Mouse (Mus musculus): ENCODE results near the gene Slc35e1.
A peak's percentile ranks its signal among the peaks of the same experiment; 100 is the strongest.

Gene Slc35e1

DNA sequence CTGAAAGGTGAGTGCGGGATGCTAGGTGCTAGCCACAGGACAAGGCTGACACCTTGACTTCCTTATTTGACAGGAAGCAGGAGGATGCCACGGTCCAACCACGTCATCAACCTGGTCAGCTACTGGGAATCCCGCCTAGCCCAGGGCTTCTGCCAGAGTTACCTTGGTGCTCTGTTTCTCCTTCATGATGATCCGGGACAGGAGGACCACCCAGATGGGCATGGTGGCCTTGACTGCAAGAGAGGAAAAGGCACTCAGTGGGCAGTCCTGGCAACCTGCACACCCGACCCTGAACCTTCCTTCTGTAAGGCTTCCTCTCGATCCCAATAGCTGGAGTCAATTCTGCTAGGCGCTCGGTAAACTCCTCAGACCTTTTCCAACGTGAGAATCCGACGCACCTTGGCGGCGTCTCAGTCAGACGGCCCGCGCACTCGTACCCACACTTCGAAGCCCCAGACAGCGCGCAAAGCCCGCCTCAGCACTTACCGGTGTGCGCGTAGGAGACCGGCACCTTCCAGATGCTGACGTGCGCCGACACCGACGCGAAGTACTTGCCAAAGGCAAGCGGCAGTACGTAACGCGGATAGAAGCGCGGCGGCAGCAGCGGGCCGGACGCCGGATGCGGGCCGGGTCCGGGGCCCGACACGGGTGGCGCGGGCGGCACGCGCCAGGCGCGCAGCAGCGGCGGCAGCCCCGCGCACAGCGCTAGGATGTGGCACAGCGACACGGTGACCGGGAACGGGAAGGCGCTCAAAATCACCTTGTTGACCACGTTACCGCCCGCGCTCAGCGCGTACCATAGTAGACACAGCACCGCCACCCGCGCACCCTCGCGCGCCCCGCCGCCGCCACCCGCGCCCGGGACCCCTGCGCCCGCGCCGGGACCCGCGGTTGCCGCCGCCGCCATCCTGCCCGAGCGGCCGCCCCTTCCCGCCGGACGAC lies at the start of gene Slc35e1:
Gene Slc35e1 (minus strand): TSS at position 935 of the 942 bp plus-strand sequence.
- DNase-seq = peak; percentile 48 to 58

GRCm38 (mm10) chr8:72539234-72539633 lies 46.8 kb upstream of the Slc35e1 start:
- DNase-seq = peak in 1 of 2 experiments; percentile 13

DNA sequence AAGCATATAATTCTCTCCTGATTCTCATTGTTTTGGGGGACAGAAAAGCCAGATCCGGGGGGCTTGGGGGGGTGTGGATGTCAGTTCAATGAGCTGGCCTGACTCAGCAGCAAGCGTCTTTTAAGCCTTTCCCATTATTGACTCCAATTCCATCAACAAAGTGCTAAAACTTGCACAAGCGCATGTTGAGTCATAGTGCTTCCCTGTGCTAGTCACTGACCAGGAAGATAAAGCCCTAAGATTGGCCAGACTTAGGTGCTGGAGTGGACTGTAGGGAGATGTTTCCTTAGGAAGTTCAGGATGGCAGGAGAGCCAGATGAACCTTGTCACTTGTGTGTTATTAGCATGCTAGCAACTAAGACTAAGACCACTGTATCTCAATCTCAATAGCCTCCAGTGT lies 42.5 kb upstream of the Slc35e1 start:
- no peak for DNase-seq

- DNase-seq = no peak
Observed at GRCm38 (mm10) chr8:72532103-72532502, 39.7 kb upstream of the Slc35e1 start.

DNA sequence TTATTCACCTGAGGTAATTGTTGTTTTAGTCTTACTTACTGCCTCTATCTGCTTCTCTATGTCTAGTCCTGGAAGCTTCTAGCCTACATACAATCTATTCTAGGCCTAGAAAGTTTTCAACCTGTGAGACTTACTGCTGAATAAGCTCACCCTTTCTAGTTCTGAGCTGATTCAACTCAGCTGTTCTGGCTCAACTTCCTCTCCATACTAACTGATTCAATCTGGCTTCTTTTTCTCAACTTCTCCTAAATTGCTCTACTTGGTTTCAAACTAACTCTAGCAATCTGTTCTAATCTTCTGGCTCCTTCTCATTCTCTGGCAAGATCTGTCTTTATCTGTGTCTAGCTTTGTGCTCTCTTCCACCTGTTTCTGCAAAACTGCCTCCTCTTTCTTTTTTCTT lies 29.5 kb upstream of the Slc35e1 start:
- no peak for DNase-seq

GRCm38 (mm10) chr8:72517421-72517988 lies 25.1 kb upstream of the Slc35e1 start:
- no peak for DNase-seq

GRCm38 (mm10) chr8:72513158-72513557 lies 20.7 kb upstream of the Slc35e1 start:
- no peak for DNase-seq

- no peak for DNase-seq
Observed at GRCm38 (mm10) chr8:72512648-72513047, 20.2 kb upstream of the Slc35e1 start.

DNA sequence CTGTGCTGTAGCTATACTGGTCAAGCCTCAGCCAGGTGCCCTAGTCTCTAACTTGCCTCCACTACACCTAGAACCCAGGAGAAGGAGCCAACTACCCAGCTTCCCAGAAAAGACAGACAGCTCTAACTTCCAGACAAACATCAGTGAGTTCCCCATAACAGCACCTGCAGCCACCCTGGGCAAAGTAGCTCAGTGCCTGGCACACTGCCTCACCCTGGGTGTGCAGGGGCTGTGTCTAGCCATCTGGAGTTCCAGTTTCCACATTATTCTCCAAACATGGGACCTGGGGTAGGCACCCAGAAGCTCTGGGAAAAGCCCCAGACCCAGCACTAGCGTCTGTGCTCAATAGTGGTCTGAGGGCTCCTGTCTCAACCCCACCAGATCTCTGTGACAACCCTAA lies 15.1 kb upstream of the Slc35e1 start:
- no peak for DNase-seq

- no peak for DNase-seq
Observed at GRCm38 (mm10) chr8:72504637-72505314, 12.4 kb upstream of the Slc35e1 start.

DNA sequence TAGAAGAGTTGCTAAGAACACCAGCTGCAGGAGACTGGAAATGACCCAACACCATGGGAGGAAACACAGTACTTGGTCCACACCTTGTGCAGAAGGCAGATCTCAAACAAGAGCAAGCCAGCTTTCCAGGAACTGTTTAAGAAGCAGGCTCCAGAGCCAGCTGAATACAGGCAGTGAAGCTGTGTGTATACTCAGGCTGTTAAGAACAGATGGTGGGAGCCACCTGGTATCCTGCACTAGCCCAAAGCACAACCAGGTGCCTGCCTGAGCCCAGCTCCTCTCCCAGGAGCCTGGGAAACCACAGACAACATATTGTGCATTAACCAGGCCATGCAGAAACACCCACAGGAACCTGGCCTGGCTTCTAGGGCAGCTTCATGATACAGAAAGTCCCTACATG lies 11.7 kb upstream of the Slc35e1 start:
- no peak for DNase-seq

- DNase-seq = no peak
Observed at GRCm38 (mm10) chr8:72500521-72500931, 8.1 kb upstream of the Slc35e1 start.

DNA sequence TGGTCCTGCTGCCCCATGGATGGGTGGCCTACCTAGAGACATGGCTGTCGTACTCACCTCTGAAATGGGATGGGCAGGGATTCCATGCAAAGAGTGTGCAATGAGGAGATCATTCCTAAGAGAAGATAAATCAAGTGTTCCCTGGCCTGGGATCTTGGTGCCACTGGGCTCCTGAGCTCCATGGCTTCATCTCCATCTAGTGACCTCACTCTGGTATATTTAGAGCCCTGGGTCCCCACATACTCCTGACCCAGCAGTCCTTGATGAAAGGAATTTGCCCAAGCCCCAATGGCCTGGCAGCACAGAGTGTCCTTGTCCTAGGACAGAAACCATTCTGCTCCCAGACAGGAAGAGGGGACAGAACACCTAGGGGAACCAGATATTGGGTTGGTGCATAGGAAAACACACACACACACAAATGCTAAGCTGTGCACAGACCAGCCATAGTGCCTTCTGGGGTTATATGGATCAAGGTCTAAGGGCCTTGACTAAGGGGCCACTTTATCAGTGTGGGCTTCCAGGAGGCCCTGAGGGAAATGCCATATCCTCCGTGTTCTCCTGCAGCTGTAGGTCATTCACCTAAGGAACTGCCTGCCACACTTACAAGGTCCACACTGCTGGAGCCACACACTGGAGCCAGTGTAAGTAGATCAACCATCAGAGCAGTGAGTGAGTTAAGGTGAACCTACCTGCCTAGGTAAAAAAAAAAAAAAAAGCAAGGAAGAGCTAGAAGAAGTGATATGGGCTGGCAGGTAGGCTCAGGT lies 7.3 kb upstream of the Slc35e1 start:
- DNase-seq = no peak

DNA sequence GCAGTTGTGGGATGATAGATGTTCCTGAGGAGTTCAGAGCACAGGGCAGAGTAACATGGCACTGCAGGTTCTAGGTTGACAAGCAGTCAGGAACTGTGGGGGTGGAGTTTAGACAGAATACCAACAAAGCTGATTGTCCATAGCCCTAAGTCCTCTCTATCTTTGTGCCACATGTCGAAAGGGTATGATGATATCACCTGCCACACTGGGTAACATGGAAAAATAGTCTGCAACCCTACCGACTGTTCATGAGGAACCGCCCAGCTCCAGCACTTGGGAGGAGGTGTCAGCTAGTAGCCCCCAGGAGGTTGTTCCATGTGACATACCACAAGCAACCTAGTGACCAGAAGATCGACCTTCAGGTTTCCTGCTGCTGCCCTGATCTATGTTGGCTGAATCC lies 6.1 kb upstream of the Slc35e1 start:
- no peak for DNase-seq

- DNase-seq = no peak
Observed at GRCm38 (mm10) chr8:72497911-72498310, 5.5 kb upstream of the Slc35e1 start.

- DNase-seq = no peak
Observed at GRCm38 (mm10) chr8:72496217-72496616, 3.8 kb upstream of the Slc35e1 start.

DNA sequence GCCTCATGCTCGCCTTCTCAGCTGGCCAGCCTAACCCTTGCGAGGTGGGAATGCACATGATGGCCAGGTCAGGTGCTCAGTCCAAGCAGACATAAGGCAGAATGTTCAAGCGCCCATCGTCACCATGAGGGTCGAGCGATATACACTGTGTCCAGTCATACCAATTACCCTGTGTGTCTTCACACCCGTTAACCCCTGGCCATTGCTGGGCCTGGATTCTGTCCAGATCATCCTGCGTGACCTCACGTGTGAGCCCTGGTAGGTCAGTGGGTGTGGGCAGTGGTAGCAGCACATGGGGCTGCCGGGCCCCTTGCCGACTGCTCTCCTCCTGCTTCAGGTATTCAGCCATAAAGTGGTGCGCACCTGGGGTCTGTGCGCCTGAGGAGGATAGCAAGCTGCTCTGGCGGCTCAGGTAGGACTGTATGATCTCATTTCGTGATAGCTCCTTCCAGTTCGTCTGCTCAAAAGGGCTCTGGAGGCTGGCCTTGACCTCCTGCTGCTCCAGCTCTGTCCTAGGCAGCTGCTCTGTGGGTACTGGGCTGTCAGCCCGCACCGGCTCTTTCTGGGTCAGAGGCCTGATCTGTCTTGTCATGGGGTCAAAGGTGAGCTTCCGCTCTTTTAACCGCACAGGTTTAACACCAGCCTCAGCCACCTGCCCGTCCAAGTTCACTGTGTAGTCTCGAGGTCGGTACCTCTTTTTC lies 3.1 kb upstream of the Slc35e1 start:
- DNase-seq = peak in 1 of 2 experiments; percentile 6

GRCm38 (mm10) chr8:72493381-72493780 lies 967 bp upstream of the Slc35e1 start:
- peak in 1 of 2 experiments; percentile 11 for DNase-seq

DNA sequence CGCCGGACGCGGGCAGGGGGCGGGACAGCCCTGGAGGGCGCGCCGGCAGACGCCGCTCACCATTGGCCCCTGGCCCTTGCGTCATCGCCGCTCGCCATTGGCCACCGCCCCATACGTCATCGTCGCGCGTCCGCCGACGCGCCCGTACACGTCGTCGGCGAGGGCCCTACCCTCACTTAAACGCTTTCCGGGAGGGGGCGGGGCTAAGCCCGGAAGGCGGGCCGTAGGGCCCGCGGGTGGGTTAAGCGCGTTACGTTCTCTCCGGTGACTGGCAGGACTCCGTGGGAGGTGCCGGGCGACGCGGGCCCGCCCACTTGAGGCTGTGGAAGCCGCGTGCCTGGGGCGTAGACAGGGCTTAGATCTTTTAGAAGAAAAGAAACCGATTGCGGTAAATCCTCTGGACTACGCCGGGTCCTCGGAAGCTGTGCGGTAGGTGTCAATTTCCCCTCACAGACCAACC lies 238 bp upstream of the Slc35e1 start:
- peak; percentile 100 for DNase-seq

GRCm38 (mm10) chr8:72491017-72491416 lies 1.4 kb downstream of the Slc35e1 start:
- peak in 1 of 2 experiments; percentile 14 for DNase-seq

DNA sequence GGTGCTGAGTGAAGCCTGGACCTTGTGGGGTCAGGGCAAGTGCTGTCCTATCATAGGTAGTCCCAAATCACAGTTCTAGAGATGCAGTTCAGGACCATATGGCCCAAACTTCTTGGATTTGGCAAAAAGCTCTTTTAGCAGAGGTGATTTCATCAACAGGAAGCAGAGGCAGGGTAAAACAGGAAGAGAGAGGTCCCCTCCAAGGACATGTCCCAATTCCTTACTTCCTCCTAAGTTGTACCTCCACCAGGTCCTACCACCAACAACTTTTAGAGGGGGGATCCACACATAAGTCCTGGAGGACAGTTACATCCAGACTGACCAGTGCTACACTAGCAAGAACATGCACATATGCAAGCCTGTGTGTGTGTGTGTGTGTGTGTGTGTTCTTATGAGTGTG lies 5.4 kb downstream of the Slc35e1 start:
- DNase-seq = no peak

All from kidney, postnatal 4 days (tissue).